Mouse (Mus musculus): ENCODE results near the gene Gramd1b.

The Gramd1b gene

DNA sequence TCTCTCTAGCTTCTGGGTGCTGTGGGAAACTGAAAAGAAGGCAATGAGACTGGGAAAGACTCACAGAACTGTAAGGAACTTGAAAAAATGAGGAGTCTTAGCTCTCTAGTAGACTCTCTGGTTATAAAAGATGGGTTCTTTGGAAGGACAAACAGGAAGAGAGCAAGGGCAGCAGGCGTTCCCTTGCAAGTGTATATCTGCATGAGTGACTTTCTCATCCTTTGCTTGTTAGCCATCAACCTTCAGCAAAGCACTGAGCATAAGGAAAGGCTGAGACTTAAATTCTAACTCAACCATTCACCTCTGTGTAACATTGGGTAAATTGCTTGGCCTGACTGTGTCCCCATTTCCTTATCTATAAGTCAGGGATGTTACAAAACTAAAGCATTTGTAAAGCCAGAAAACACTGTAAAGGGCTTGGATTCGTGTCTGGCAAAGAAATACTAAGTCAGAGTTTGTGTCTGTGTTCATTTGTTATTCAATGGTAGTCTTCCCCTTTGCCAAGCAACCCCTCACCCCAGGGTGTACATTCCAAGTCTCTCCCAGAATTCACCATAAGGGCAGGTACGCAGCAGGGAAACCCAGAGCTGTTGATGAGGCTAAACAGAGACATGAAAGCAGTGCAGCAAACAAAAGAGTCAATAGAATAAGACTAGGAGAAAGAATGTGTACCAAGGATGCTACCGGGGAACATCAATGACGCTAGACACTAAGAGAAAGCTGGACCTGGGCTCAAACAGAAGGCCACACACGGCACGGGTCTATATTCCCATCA lies 133.5 kb downstream of the Gramd1b start:
- no peak for DNase-seq (ENCODE audit: low read depth)

- peak; percentile 79 for DNase-seq (ENCODE audit: low read depth)
Observed at GRCm38 (mm10) chr9:40397036-40397435, 134.1 kb downstream of the Gramd1b start.

DNA sequence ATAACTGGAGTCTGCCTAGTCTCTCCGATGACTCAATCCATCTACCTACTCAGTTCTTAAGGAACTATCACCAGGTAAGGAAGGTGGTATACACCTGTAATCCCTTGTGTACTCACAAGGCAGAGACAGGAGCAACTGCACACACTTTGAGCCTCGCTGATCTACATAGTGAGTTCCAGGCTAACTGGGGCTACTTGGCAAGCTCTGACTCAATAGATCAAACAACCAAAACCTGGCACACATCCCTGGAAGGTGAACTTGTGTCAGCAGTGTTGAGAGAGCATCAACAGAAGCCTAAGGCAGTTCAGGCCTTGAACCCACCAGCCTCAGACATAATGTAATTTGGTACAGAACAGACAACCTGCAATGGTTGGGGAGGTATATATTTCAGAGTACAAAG lies 135.0 kb downstream of the Gramd1b start:
- no peak for DNase-seq (ENCODE audit: low read depth)

DNA sequence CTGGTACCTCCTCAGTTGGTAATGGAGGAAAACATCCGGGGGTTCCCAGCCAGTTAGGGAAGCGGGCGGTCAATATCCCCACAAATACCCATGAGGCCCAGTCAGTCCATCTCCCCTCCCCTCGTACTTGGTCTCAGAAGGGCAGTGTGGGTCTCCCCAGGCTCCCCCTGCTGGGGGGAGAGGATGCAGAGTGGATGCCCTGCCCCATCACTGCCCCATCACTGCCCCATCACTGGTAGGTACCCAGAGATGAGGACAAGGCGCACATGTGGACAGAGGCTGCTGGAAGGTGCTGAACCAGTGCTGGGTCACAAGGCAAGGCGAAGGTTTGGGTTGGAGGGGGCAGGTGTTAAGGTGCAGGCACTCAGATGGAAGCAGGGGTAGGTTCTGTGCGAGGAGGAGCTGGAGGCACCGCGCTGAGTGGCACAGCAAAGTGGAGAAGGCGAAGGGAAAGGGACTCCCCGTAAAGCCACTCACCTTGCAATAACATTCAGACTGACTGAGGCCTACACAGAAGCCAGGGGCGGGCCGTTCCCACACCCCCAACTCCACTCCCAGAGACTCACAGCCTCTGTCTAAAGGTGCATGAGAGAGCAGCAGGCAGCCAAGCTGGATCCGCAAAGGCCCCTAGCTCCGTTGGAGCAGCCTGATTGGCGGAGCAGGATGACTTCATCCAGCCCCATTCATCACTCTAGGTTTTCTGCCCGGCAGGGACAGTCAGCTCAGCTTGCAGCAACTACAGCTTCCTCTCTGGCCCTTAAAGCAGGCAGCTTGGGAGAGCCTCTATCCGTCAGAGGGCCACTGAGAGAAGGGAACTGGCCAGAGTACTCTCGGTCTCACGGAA lies 139.1 kb downstream of the Gramd1b start:
- DNase-seq (ENCODE audit: low read depth): no peak

GRCm38 (mm10) chr9:40391359-40391758 lies 139.8 kb downstream of the Gramd1b start:
- DNase-seq (ENCODE audit: low read depth): no peak

- DNase-seq (ENCODE audit: low read depth): peak; percentile 33
Observed at GRCm38 (mm10) chr9:40390904-40391303, 140.3 kb downstream of the Gramd1b start.

- DNase-seq (ENCODE audit: low read depth): peak; percentile 21
Observed at GRCm38 (mm10) chr9:40390396-40390760, 140.8 kb downstream of the Gramd1b start.

DNA sequence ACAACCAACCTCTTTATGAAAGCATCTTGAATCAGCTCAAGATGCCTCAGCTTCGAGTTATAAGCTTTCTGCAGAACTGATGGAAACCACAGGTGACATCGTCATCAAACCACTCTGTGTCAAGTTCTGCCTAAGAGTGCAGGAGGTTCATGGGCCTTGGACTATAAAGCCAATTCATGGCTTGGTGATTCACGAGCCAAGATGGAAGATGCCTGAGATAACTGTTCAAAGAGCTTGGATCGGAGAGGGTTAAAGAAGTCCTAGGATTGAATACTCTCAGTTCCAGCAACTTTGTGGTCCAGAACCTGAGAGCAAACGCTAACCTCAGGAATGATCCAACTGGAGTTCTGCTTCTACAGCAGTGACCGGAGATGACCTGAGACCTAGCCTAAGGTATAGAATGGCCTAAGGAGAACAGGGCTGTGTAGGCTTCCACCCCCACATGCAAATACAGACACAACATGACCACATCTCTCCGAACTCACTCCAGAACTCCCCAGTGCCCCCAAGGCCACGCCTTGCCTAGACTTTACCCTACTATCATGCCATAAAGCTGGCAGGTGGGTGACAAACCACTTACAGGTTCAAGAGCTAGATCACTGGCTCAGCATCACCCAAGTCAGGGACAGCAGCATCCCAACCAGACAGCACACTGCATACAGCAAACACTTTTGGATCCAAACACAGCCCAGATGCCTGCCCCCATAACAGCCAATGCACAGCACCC lies 141.4 kb downstream of the Gramd1b start:
- no peak for DNase-seq (ENCODE audit: low read depth)

- DNase-seq (ENCODE audit: low read depth): no peak
Observed at GRCm38 (mm10) chr9:40389175-40389574, 142.0 kb downstream of the Gramd1b start.

GRCm38 (mm10) chr9:40384781-40385180 lies 146.4 kb downstream of the Gramd1b start:
- DNase-seq (ENCODE audit: low read depth): no peak

- DNase-seq (ENCODE audit: low read depth): no peak
Observed at GRCm38 (mm10) chr9:40382508-40382907, 148.7 kb downstream of the Gramd1b start.

GRCm38 (mm10) chr9:40381416-40382411 lies 149.5 kb downstream of the Gramd1b start:
- no peak for DNase-seq (ENCODE audit: low read depth)

- no peak for DNase-seq (ENCODE audit: low read depth)
Observed at GRCm38 (mm10) chr9:40376711-40377410, 154.3 kb downstream of the Gramd1b start.

DNA sequence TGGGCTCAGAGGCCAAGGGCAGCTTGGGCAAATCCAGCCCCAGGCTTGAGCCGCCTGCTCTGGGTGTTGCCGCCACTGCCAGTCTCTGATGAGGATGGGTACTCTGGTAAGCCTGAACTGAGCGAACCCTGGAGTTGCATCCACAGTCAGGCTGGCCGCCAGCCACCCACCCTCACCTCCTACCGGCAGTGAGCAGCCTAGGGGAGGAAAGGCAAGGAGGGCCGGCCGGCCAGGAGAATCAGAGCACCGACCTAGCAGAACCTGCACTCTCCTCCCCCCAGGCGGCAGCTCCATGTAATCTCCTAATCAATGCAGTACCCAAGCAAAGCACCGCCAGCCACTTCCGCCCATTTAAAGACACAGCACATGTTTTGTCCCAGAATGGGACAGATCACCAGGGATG lies 155.0 kb downstream of the Gramd1b start:
- DNase-seq (ENCODE audit: low read depth): no peak

- DNase-seq (ENCODE audit: low read depth): no peak
Observed at GRCm38 (mm10) chr9:40375518-40375917, 155.7 kb downstream of the Gramd1b start.

GRCm38 (mm10) chr9:40374992-40375391 lies 156.2 kb downstream of the Gramd1b start:
- DNase-seq (ENCODE audit: low read depth): no peak

DNA sequence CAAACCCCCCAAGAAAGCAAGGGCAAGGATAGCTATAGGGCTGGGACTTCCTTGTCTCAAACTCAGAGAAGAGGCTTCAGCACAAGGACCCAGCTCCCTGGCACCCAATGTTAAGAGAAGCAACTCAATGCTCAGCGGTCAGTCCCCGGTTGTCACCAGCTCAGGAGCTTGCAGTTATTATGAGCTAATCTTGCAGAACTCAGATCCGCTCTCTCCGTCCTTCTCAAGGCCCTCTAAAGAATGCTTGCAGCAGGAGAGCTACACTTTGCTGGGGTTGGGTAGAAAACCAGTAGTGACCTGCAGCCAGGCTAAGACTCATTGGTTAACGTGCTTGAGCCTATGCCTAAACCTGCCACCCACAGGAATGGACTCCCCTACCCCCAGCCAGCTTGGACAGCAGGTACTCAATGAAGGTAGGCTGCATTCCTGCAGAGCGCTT lies 156.6 kb downstream of the Gramd1b start:
- no peak for DNase-seq (ENCODE audit: low read depth)

GRCm38 (mm10) chr9:40374052-40374451 lies 157.1 kb downstream of the Gramd1b start:
- no peak for DNase-seq (ENCODE audit: low read depth)

GRCm38 (mm10) chr9:40370151-40370550 lies 161.0 kb downstream of the Gramd1b start:
- DNase-seq (ENCODE audit: low read depth): no peak

DNA sequence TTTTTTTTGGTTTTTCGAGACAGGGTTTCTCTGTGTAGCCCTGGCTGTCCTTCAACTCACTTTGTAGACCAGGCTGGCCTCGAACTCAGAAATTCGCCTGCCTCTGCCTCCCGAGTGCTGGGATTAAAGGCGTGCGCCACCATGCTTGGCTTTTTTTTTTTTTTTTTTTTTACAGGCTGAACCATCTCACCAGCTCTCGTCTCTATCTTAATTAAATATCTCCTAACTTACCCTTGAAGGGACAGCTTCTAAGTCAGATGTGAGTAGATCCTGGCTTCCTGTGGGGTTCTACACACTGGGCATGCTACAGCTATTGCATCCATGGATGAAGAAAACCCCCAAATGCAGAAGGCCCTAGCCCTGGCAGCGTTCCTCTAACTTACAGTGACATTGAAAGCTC lies 164.4 kb downstream of the Gramd1b start:
- DNase-seq (ENCODE audit: low read depth): no peak

GRCm38 (mm10) chr9:40364312-40364711 lies 166.9 kb downstream of the Gramd1b start:
- DNase-seq (ENCODE audit: low read depth): no peak
